Mouse (Mus musculus): ENCODE measurements around the gene Angptl6. TPM values are rescaled to one million over a fixed set of nuclear protein-coding genes. Genes with fewer than 3 reads are reported as not detected.
"Not testable (repeated sequence)": the region's sequence is repeated elsewhere in the genome, so short reads cannot be mapped to it uniquely, and the experiment has no call there.

Gene Angptl6
- polyA plus RNA-seq, 1 experiment from 2014 or later, result 3.4 TPM

DNA sequence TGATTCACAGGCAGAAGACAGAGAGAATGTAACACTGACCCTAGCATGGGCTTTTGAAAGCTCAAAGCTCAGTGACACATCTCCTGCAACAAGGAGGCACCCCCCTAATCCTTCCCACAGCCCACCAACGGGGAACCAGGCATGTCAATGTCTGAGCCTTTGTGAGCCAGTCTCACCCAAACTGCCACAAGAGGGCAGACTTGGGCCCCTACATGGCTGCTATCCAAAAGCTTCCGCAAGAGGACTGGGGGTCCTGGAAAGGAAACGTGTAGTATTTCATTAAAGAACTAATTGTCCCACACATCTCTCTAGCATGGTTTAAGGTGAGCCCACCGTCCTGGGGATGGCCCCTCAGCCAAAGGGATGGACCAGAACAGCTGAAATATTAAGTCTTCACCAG is 17.7 kb downstream of the Angptl6 start:
- Histone ChIP-seq H3K36me3 (no peaks in the 10 kb centered on the region), H3K9ac (no peak overlapping the region), H3K27me3 (peaks cover under 1% of the 10 kb centered on the region), H3K4me2 (no peak overlapping the region), H3K27ac (no peak overlapping the region), H3K9me3 (no peaks in the 10 kb centered on the region), H3K4me3 (no peak overlapping the region), H3K4me1 (no peaks in the 10 kb centered on the region)
- no peak for ATAC-seq (ENCODE audit: borderline replicate concordance, extremely low read depth, low FRiP score, low TSS enrichment)
- WGBS, result 6% methylated on average over 4 of the region's 4 CpGs

DNA sequence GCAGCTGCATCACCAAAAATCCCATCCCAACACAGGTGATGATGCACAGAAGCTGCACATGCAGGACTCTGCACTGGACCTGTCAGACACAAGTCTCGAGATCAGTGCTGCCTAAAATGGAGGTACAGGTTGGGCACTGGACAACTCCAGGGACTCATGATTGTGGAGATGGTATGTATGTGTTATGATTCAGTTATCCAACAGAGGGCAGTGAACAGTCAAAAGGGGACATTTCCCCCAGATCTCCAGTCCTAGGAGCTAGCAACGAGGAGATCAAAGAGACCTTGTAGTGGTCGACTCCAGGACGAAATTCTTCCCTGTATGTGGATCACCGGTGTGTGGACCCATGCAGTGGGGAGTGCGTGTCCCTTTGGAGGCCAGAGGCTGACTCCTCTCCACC is 19.6 kb downstream of the Angptl6 start:
- Histone ChIP-seq H3K27ac (no peak overlapping the region), H3K4me3 (no peak overlapping the region), H3K27me3 (no peaks in the 10 kb centered on the region), H3K9ac (no peak overlapping the region), H3K4me2 (no peak overlapping the region), H3K36me3 (no peaks in the 10 kb centered on the region), H3K4me1 (no peaks in the 10 kb centered on the region), H3K9me3 (no peaks in the 10 kb centered on the region)
- ATAC-seq (ENCODE audit: borderline replicate concordance, extremely low read depth, low FRiP score, low TSS enrichment), result no peak
- WGBS, result 41% methylated on average over 6 of the region's 6 CpGs

DNA sequence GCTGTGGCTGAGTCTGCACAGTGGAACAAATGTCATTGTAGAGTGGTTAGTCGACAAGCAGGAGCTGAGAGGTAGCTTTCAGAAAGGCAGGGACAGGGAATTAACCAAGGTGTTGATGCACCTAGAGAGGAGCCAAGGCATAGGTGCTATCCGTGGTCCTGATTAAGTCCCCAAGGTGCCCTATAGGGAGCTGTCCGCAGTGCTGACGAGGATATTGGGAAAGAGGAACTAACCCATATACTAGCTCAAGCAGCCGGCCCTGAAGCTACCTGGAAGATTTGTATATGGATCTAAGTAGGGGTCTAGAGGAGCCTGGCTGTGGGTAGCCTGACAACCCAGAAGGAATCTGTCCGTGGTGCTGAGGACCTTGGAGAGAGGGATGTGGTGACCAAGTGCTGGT is 22.4 kb downstream of the Angptl6 start:
- Histone ChIP-seq H3K4me2 (no peak overlapping the region), H3K36me3 (no peaks in the 10 kb centered on the region), H3K27ac (no peak overlapping the region), H3K27me3 (no peaks in the 10 kb centered on the region), H3K9ac (no peak overlapping the region), H3K4me3 (no peak overlapping the region), H3K4me1 (no peaks in the 10 kb centered on the region), H3K9me3 (no peaks in the 10 kb centered on the region)
- 9% methylated on average over 6 of the region's 6 CpGs for WGBS
- ATAC-seq (ENCODE audit: borderline replicate concordance, extremely low read depth, low FRiP score, low TSS enrichment), result no peak

DNA sequence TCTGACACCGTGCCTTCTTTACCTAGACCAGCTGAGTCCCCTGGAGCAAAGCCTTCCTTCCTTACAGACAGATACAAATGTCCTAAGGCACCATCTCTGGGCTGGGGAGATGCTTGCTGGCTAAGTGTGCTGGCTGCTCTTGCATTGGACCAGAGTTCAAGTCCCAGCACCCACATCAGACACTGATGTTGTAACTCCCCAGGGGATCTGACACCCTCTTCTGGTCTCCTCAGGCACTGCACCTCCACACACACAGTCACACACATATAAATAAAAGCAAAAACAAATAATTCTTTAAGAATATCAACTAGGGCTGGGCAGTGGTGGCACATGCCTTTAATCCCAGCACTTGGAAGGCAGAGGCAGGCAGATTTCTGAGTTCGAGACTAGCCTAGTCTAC is 29.3 kb downstream of the Angptl6 start:
- no peak overlapping the region for H3K4me3 ChIP-seq
- no peak overlapping the region for H3K9ac ChIP-seq
- H3K4me1 ChIP-seq, result no peaks in the 10 kb centered on the region
- WGBS, result 76% methylated on average over 2 of the region's 2 CpGs
- no peaks in the 10 kb centered on the region for H3K36me3 ChIP-seq
- H3K27me3 ChIP-seq, result no peaks in the 10 kb centered on the region
- H3K9me3 ChIP-seq, result no peaks in the 10 kb centered on the region
- ATAC-seq (ENCODE audit: borderline replicate concordance, extremely low read depth, low FRiP score, low TSS enrichment), result no peak
- no peak overlapping the region for H3K4me2 ChIP-seq
- H3K27ac ChIP-seq, result no peak overlapping the region

DNA sequence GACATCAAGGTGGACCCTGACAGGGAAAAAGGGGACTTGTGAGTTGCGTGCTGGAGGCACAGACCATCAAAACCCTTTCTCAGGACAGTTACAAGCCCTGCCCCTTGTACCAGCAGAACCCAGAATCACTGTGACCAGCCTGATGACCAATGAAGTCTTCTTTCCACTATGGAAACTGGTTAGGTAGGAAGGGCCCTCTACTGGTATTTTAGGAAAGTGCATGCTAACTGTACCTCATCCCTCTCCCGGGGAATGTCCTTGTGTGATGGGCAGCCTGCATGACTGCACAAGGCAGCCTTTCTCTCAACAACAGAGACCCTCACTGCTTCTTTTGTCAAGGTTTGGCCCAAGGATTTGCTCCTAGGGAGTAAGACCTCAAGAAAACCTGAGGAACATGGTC is 36.9 kb downstream of the Angptl6 start:
- Histone ChIP-seq H3K9ac (no peak overlapping the region), H3K9me3 (no peaks in the 10 kb centered on the region), H3K4me2 (no peak overlapping the region), H3K36me3 (no peaks in the 10 kb centered on the region), H3K27me3 (no peaks in the 10 kb centered on the region), H3K4me3 (no peak overlapping the region), H3K27ac (no peak overlapping the region), H3K4me1 (no peaks in the 10 kb centered on the region)
- WGBS, result 26% methylated on average over 2 of the region's 2 CpGs
- ATAC-seq (ENCODE audit: borderline replicate concordance, extremely low read depth, low FRiP score, low TSS enrichment), result no peak

DNA sequence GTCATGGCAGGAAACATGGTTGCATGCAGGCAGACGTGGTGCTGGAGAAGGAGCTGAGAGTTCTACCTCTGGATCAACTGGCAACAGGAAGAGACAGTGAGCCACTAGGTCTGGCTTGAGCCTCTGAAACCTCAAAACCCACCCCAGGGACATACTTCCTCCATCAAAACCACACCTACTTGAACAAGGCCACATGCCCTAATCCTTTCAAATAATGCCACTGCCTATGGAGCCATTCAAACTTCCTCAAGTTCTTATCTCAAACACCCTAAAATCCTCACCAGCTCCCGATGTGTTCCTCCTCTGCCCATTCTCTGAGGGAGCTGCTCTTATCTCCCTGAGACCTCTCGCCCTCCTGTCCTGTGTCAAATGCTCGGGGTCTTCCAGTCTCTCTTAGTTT is 37.3 kb downstream of the Angptl6 start:
- Histone ChIP-seq H3K4me3 (no peak overlapping the region), H3K36me3 (no peaks in the 10 kb centered on the region), H3K4me2 (no peak overlapping the region), H3K27me3 (no peaks in the 10 kb centered on the region), H3K9ac (no peak overlapping the region), H3K9me3 (no peaks in the 10 kb centered on the region), H3K27ac (no peak overlapping the region), H3K4me1 (no peaks in the 10 kb centered on the region)
- WGBS, result 41% methylated on average over 4 of the region's 4 CpGs
- no peak for ATAC-seq (ENCODE audit: borderline replicate concordance, extremely low read depth, low FRiP score, low TSS enrichment)

DNA sequence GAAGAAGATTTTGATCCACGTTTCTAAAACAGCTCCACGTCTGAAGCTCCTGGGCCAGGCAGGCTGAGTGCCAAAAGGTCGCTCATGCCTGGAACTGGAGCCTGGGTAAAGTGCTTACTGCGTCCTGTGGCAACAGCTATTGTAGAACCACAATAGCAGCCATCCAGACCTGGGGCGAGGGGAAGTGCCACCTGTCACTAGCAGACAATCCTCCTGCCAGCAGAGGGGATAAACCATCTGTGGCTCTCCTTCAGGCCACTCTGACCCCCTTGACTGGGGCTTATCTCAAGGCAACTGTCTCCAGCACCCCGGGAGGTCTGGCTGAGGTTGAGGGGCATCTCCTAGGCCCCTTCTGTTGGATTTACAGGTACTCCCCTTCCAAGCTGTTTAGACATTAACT is 40.6 kb downstream of the Angptl6 start:
- Histone ChIP-seq H3K9me3 (no peaks in the 10 kb centered on the region), H3K4me3 (no peak overlapping the region), H3K36me3 (no peaks in the 10 kb centered on the region), H3K27me3 (no peaks in the 10 kb centered on the region), H3K27ac (no peak overlapping the region), H3K4me2 (no peak overlapping the region), H3K9ac (no peak overlapping the region), H3K4me1 (no peaks in the 10 kb centered on the region)
- WGBS, result 46% methylated on average over 6 of the region's 6 CpGs
- ATAC-seq (ENCODE audit: borderline replicate concordance, extremely low read depth, low FRiP score, low TSS enrichment), result no peak

DNA sequence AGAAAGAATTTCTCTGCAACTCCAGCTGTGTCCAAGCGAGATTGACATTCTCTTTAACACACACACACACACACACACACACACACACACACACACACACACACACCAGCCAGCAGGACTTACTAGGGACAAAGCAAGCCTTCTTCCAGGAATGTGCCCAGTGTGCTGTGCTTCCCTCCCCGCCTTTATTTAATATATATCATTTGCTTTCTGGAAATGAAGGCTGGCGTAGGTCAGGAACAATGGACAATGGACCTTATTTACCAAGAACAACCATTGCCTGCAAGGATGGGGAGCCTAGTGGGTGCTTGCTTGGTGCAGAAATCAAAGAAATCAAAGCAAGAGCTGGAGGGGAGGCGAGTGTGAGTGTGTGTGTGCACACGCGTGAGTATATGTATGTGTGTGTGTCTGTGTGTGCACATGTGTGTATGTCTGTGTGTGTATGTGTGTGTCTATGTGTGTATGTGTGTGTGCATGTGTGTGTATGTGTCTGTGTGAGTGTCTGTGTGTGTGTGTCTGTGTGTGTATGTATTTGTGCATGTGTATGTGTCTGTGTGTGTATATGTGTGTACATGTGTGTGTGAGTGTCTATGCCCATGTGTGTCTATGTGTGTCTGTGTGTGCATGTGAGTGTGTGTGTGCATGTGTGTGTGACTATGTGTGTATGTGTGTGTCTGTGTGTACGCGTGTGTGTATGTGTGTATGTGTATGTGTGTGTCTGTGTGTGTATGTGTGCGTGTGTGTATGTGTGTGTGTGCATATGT is 42.2 kb downstream of the Angptl6 start:
- WGBS, result 75% methylated on average over 9 of the region's 9 CpGs
- ATAC-seq (ENCODE audit: borderline replicate concordance, extremely low read depth, low FRiP score, low TSS enrichment), result no peak

DNA sequence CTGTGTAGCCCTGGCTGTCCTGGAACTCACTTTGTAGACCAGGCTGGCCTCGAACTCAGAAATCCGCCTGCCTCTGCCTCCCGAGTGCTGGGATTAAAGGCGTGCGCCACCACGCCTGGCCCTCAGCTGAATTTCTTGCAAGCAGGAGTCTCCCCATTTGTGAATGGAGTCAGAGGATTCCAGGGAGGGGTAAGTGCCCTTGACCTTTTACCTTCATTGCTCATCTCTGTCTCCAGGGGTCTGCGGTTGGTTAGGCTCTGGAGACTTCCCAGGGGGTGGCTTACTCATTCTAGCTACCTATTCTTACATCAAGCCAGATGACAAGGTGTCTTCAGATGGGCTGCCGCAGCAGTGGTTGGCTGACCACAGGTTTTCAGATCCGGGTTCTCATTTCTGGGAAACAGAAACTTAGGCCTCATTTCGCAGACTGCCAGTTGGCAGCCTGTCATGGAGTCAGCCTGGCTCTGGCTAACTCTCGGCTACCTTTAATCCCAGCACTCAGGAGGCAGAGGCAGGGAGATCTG is 44.0 kb downstream of the Angptl6 start:
- 80% methylated on average over 11 of the region's 11 CpGs for WGBS
- not testable (repeated sequence) for H3K4me1 ChIP-seq; H3K9ac ChIP-seq; H3K4me3 ChIP-seq; H3K9me3 ChIP-seq; H3K27me3 ChIP-seq; H3K27ac ChIP-seq; H3K4me2 ChIP-seq; ATAC-seq (ENCODE audit: borderline replicate concordance, extremely low read depth, low FRiP score, low TSS enrichment); H3K36me3 ChIP-seq

More for the DNA sequence above, 42.2 kb downstream of the Angptl6 start:
- H3K27ac ChIP-seq, result no peak overlapping the region
- H3K36me3 ChIP-seq, result no peaks in the 10 kb centered on the region
- no peaks in the 10 kb centered on the region for H3K4me1 ChIP-seq
- H3K9me3 ChIP-seq, result no peaks in the 10 kb centered on the region
- no peak overlapping the region for H3K9ac ChIP-seq
- H3K4me2 ChIP-seq, result no peak overlapping the region
- no peaks in the 10 kb centered on the region for H3K27me3 ChIP-seq
- H3K4me3 ChIP-seq, result no peak overlapping the region

DNA sequence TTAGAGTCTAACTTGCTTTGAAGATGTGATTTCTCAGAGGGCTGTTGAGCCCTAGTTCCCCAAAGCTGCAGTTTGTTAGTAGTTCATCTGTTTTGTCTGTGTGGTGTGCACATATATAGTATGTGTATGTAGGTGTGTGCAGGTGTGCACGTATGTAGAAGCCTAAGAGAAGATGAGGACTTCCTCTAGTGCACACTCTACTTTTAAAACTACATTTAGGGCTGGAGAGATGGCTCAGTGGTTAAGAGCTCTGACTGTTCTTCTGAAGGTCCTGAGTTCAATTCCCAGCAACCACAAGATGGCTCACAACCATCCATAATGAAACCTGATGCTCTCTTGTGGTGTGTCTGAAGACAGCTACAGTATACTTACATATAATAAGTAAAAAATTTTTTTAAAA is 44.6 kb downstream of the Angptl6 start:
- no peaks in the 10 kb centered on the region for H3K27me3 ChIP-seq
- H3K4me1 ChIP-seq, result no peaks in the 10 kb centered on the region
- no peak overlapping the region for H3K9ac ChIP-seq
- WGBS, result 70% methylated on average over 1 of the region's 1 CpGs
- ATAC-seq (ENCODE audit: borderline replicate concordance, extremely low read depth, low FRiP score, low TSS enrichment), result no peak
- no peaks in the 10 kb centered on the region for H3K9me3 ChIP-seq
- H3K4me3 ChIP-seq, result no peak overlapping the region
- H3K27ac ChIP-seq, result no peak overlapping the region
- H3K36me3 ChIP-seq, result no peaks in the 10 kb centered on the region
- H3K4me2 ChIP-seq, result no peak overlapping the region

DNA sequence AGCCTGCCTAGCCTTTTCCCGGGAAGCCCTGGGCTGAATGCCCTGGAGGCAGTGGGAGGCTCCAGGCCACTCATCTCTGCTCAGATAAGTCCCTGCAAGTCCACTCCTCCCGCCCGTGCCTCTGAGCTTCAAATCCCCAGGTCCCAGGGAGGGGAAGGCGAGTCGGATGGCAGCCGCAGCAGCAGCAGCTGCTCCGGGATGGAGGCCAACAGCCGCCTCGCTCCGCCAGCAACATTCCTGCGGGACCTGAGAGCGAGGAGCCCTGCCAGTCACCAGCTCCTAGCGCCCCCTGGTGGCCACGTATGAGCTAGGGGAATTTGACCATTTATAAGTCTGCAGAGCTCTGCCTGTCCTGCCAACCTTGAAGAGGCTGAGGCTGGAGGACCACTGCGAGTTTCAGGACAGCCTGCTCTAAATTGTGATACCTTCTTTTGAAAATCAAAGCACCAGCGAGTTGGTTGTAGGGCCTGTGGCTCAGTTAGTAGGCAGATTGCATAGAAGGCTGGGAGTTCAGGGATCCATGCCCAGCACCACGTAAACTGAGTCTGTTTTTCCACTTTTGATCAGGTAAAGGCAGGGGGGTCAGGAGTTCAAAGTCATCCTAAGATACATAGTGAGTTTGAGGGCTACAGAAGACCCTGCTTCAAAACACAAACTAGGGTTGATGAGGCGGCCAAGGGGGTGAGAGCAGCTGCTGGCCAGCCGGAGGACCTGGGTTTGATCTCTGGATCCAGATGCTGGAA is 48.5 kb downstream of the Angptl6 start:
- no peaks in the 10 kb centered on the region for H3K4me1 ChIP-seq
- no peaks in the 10 kb centered on the region for H3K27me3 ChIP-seq
- no peak overlapping the region for H3K4me3 ChIP-seq
- no peak overlapping the region for H3K27ac ChIP-seq
- peak; percentile 90 for ATAC-seq (ENCODE audit: borderline replicate concordance, extremely low read depth, low FRiP score, low TSS enrichment)
- H3K36me3 ChIP-seq, result no peaks in the 10 kb centered on the region
- H3K4me2 ChIP-seq, result no peak overlapping the region
- no peaks in the 10 kb centered on the region for H3K9me3 ChIP-seq
- WGBS, result 15% methylated on average over 19 of the region's 19 CpGs
- H3K9ac ChIP-seq, result no peak overlapping the region

DNA sequence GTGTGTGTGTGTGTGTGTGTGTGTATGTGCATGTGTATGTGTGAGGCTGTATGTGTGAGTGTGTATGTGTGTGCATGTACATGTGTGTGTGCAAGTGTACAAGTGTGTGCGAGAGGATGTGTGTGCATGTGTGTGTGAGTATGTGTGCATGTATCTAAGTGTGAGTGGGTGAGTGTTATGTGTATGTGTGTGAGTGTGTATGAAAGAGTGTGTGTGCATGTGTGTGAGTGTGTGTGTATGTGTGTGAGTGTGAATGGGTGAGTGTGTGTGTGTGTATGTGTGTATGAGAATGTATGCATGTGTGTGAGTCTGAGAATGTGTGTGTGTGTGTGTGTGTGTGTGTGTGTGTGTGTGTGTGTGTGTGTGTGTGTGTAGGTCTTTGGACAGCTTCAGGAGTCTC is 51.4 kb downstream of the Angptl6 start:
- no peak overlapping the region for H3K4me3 ChIP-seq
- H3K27me3 ChIP-seq, result no peaks in the 10 kb centered on the region
- H3K9me3 ChIP-seq, result no peaks in the 10 kb centered on the region
- H3K36me3 ChIP-seq, result no peaks in the 10 kb centered on the region
- no peak overlapping the region for H3K4me2 ChIP-seq
- ATAC-seq (ENCODE audit: borderline replicate concordance, extremely low read depth, low FRiP score, low TSS enrichment), result no peak
- H3K27ac ChIP-seq, result no peak overlapping the region
- 88% methylated on average over 1 of the region's 1 CpGs for WGBS
- no peak overlapping the region for H3K9ac ChIP-seq
- H3K4me1 ChIP-seq, result no peaks in the 10 kb centered on the region
